Mouse (Mus musculus): ENCODE measurements around the gene Gm49342. TPM values are rescaled to one million over a fixed set of nuclear protein-coding genes. Genes with fewer than 3 reads are reported as not detected.
"Not testable (repeated sequence)": the region's sequence is repeated elsewhere in the genome, so short reads cannot be mapped to it uniquely, and the experiment has no call there.

Gm49342 gene
- polyA plus RNA-seq, 1 experiment from 2014 or later, result not detected

DNA sequence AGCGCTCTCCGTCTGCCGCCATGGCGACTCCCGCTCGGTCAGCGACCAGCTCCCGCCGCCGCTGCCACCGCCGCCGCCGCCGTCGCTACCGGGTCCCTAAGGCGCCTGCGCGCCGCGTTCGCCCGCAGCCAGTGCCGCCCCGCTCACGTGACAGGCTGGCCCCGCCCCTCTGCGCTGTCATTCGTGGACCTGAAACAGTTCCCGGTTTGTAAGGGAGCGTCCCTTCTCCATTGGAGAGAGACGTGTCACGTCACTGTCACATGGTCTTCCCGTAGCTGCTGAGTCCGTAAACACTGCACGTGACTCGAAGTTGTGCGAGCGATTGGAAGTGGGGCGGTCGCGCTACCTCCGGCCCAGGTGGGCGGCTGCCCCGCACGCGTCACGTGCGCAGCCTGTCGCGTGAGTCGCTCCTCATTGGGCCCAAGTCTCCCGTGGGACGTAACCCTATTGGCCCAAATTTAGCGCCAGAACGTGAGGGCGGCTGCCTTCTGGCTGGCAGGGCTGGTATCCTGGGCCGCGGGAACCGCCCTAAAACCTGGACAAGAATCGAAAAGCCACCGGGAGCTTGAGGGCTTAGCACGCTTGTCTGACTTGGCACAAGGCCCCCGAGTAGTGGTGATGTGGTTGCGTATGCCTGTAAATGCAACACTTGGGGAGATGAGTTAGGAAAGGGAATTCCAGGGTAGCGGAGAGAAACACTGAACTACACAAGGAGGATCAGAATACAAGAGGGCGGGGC lies 13.4 kb upstream of the Gm49342 start, which contains the start of the genes Pip4p1 and Pnp:
Gene Pip4p1, minus strand, starts transcription at position 103 of the 739 bp plus-strand sequence.
Gene Pnp, plus strand, starts transcription at position 329 of the 739 bp plus-strand sequence.
- Histone ChIP-seq H3K9me3 (ENCODE audit: control insufficient read depth, low read length) (no peaks in the 10 kb centered on the region), H3K4me2 (ENCODE audit: low read length) (peak within 1 kb of the TSS; percentile 88), H3K4me1 (ENCODE audit: control insufficient read depth, insufficient read depth, low read depth, low read length) (peaks cover 20% of the 10 kb centered on the region), H3K36me3 (ENCODE audit: control insufficient read depth, insufficient read depth, low read length) (peaks cover 22% of the 10 kb centered on the region), H3K9ac (ENCODE audit: low read depth, low read length) (peak within 1 kb of the TSS; percentile 98), H3K27me3 (replicated peaks; ENCODE audit: control insufficient read depth, insufficient read depth, low read length) (no peaks in the 10 kb centered on the region), H3K27ac (ENCODE audit: low read depth, low read length) (peak within 1 kb of the TSS; percentile 91), H3K4me3 (ENCODE audit: low read length) (peak within 1 kb of the TSS; percentile 90)
- under 1% methylated on average over 53 of the region's 68 CpGs for WGBS
- ATAC-seq, result peak; percentile 99

DNA sequence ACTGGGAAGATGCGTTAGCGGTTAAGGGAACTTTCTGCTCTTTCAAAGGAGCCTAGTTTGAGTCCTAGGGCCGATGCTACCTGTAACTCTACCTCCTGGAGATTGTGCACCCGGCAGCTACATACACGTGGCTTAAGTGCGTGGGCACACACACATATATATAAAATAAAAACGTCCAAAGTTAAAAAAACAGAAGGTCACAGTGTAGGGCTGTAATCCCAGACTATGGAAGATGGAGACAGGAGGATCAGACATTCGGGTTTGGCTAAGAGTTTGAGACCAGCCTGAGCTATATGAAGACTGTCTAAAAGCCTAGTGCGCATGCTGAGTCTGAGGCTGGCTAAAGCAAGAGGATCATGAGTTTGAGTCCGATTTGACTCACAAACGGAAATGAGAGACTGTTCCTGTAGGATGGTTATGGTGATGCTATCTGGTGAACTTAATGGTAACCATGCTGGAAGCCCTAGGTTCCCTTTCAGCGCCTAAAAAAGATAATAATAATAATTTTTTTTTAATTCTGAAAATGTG lies 12.8 kb upstream of the Gm49342 start:
- H3K4me2 ChIP-seq (ENCODE audit: low read length), result peak overlapping the region; percentile 78
- H3K36me3 ChIP-seq (ENCODE audit: control insufficient read depth, insufficient read depth, low read length), result peaks cover 19% of the 10 kb centered on the region
- no peaks in the 10 kb centered on the region for H3K27me3 ChIP-seq (replicated peaks; ENCODE audit: control insufficient read depth, insufficient read depth, low read length)
- WGBS, result 12% methylated on average over 12 of the region's 12 CpGs
- H3K4me3 ChIP-seq (ENCODE audit: low read length), result peak overlapping the region; percentile 90
- peak overlapping the region; percentile 88 for H3K27ac ChIP-seq (ENCODE audit: low read depth, low read length)
- H3K9me3 ChIP-seq (ENCODE audit: control insufficient read depth, low read length), result no peaks in the 10 kb centered on the region
- no peak for ATAC-seq
- peaks cover 17% of the 10 kb centered on the region for H3K4me1 ChIP-seq (ENCODE audit: control insufficient read depth, insufficient read depth, low read depth, low read length)
- peak overlapping the region; percentile 73 for H3K9ac ChIP-seq (ENCODE audit: low read depth, low read length)

DNA sequence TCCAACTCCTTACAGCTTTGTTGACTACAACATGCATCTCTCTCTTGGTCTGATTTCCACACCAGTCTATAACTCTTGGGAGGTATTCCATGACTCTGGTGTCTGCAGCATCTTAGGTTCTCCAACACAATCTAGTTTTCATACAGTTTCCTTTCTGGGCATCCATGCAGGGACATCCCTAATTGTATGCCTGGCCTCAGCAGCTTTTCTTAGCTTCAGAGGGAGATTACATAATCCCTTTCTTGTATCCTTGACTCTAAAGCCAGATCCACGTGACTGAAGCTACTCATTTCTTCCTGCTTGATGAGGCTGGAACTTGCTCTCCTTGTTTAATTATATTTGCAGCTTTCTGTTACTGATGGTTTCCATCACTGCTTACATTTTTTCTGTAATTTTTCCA lies 7.7 kb upstream of the Gm49342 start:
- H3K27ac ChIP-seq (ENCODE audit: low read depth, low read length), result no peak overlapping the region
- H3K9me3 ChIP-seq (ENCODE audit: control insufficient read depth, low read length), result no peaks in the 10 kb centered on the region
- H3K4me1 ChIP-seq (ENCODE audit: control insufficient read depth, insufficient read depth, low read depth, low read length), result peaks cover 2% of the 10 kb centered on the region
- H3K27me3 ChIP-seq (replicated peaks; ENCODE audit: control insufficient read depth, insufficient read depth, low read length), result no peaks in the 10 kb centered on the region
- no peaks in the 10 kb centered on the region for H3K36me3 ChIP-seq (ENCODE audit: control insufficient read depth, insufficient read depth, low read length)
- no peak overlapping the region for H3K9ac ChIP-seq (ENCODE audit: low read depth, low read length)
- 64% methylated on average over 1 of the region's 1 CpGs for WGBS
- no peak overlapping the region for H3K4me3 ChIP-seq (ENCODE audit: low read length)
- no peak for ATAC-seq
- H3K4me2 ChIP-seq (ENCODE audit: low read length), result no peak overlapping the region

DNA sequence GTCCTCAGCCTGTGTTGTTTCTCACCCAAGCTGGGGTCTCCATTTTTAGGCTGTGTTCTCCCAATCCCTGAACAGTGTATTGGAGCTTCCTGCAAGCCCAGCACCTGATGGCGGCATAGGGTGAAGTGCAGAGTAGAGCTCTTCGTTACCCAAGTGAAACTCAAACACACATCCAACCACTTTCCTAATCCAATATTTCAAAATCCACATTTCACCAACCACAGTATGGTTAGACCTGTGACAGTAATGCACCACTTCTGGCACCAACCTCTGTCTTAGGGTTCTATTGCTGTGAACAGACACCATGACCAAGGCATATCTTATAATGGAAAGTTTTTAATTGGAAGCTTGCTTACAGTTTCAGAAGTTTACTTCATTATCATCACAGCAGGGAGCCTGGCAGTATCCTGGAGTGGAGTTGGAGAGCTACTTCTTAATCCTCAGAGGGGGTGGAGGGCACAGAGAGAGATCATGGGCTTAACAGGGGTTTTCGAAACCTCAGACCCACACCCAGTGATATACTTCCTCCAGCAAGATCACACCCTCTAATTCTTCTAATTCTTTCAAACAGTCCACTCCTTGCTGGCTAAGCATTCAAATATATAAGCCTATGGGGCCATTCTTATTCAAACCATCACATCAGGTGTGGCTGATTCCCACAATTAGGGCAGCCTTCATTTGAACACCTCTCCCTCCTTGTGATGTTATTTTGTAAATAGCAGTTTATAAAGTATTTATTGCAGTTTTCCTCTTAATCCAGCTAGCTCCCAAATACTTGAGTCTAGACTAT lies 6.0 kb upstream of the Gm49342 start:
- Histone ChIP-seq H3K9ac (ENCODE audit: low read depth, low read length) (no peak overlapping the region), H3K36me3 (ENCODE audit: control insufficient read depth, insufficient read depth, low read length) (no peaks in the 10 kb centered on the region), H3K4me3 (ENCODE audit: low read length) (no peak overlapping the region), H3K4me1 (ENCODE audit: control insufficient read depth, insufficient read depth, low read depth, low read length) (no peaks in the 10 kb centered on the region), H3K27ac (ENCODE audit: low read depth, low read length) (no peak overlapping the region), H3K27me3 (replicated peaks; ENCODE audit: control insufficient read depth, insufficient read depth, low read length) (no peaks in the 10 kb centered on the region), H3K4me2 (ENCODE audit: low read length) (no peak overlapping the region), H3K9me3 (ENCODE audit: control insufficient read depth, low read length) (no peaks in the 10 kb centered on the region)
- ATAC-seq, result no peak
- 93% methylated on average over 3 of the region's 3 CpGs for WGBS

DNA sequence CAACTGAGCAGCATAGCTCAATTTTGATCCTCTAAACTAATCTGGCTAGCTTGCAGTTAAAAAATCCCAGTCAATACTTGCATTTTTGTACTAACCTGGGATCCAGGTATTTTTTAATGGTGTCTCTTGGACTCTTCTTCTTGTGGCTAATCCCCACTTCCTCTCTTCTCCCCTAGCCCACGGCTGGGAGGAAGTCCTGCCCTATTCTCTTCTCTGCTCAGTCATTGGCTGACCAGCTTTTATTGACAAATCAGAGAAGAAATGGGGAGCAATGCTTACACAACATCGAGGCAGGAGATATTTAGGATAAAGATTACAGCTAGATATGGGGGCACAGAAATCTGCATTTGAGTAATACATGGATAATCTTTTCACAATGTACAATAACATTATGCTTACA lies 5.4 kb upstream of the Gm49342 start:
- Histone ChIP-seq H3K27ac (ENCODE audit: low read depth, low read length) (no peak overlapping the region), H3K9me3 (ENCODE audit: control insufficient read depth, low read length) (no peaks in the 10 kb centered on the region), H3K4me2 (ENCODE audit: low read length) (no peak overlapping the region), H3K9ac (ENCODE audit: low read depth, low read length) (no peak overlapping the region), H3K27me3 (replicated peaks; ENCODE audit: control insufficient read depth, insufficient read depth, low read length) (no peaks in the 10 kb centered on the region), H3K4me1 (ENCODE audit: control insufficient read depth, insufficient read depth, low read depth, low read length) (no peaks in the 10 kb centered on the region), H3K36me3 (ENCODE audit: control insufficient read depth, insufficient read depth, low read length) (no peaks in the 10 kb centered on the region), H3K4me3 (ENCODE audit: low read length) (no peak overlapping the region)
- WGBS, result 52% methylated on average over 2 of the region's 2 CpGs
- no peak for ATAC-seq

DNA sequence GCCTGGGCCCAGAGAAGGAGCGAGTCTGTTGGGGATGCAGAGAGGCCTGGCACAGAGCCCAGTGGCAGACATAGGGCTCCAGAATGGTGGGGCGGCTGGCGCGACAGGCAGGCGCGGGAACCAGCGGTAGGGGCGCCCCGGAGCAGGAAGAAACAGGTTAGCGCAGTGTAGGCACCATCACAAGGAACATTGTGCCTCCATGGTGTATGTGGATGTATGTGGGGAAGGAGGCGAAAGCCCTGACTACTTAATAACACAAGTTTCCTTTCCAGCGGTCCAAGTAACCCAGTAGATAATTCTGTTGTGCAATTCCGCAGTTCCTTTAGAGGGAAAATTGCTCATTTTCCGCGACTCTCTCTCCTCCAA lies 334 bp downstream of the Gm49342 start:
- peak; percentile 97 for ATAC-seq
- peak overlapping the region; percentile 59 for H3K4me2 ChIP-seq (ENCODE audit: low read length)

DNA sequence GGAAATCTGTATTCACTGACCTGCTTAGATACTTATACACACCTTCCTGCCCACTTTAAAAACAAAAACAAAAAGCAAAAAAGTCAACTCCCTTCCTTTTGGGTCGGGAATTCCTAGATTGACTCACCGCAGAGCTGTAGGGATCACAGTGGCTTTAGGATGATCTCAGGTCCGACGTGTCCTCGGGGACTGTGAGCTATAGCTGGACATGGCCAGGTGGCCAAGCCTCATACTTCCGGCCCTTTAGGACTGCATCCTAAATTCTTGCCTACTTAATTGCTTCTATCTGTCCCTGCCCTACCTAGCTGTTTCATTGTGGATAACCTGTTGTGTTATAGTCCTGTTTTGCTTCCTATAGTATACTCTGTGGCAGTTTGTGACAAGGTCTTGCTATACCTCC lies 764 bp downstream of the Gm49342 start:
- H3K27me3 ChIP-seq (replicated peaks; ENCODE audit: control insufficient read depth, insufficient read depth, low read length), result not testable (repeated sequence)

More for the DNA sequence above, 334 bp downstream of the Gm49342 start:
- not testable (repeated sequence) for H3K9me3 ChIP-seq (ENCODE audit: control insufficient read depth, low read length); H3K36me3 ChIP-seq (ENCODE audit: control insufficient read depth, insufficient read depth, low read length); H3K4me1 ChIP-seq (ENCODE audit: control insufficient read depth, insufficient read depth, low read depth, low read length); H3K27me3 ChIP-seq (replicated peaks; ENCODE audit: control insufficient read depth, insufficient read depth, low read length)
- H3K9ac ChIP-seq (ENCODE audit: low read depth, low read length), result peak overlapping the region; percentile 61
- WGBS, result 0% methylated on average over 15 of the region's 15 CpGs
- peak overlapping the region; percentile 48 for H3K4me3 ChIP-seq (ENCODE audit: low read length)
- peak overlapping the region; percentile 79 for H3K27ac ChIP-seq (ENCODE audit: low read depth, low read length)

DNA sequence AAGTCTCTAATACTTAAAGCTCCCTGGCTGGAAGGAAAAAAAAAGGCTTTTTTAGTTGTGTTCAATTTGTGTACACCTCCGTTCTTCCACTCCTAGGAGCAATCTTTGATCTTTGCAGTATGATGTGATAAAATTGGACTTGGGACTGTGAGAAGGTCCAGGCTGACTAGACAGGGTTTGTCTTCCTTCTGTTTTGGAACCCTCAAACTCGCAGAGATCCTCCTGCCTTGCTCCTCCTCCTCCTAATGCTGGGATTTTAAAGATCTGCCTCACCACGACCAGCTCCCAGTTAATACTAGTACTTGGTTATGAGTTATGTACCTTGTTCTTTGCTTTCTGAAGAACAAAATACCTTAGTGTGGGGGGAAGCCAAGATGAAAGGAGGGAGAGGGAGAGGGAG lies 1.2 kb downstream of the Gm49342 start:
- H3K27me3 ChIP-seq (replicated peaks; ENCODE audit: control insufficient read depth, insufficient read depth, low read length); ATAC-seq; H3K4me1 ChIP-seq (ENCODE audit: control insufficient read depth, insufficient read depth, low read depth, low read length); H3K36me3 ChIP-seq (ENCODE audit: control insufficient read depth, insufficient read depth, low read length); H3K9me3 ChIP-seq (ENCODE audit: control insufficient read depth, low read length); H3K27ac ChIP-seq (ENCODE audit: low read depth, low read length): not testable (repeated sequence)
- peak overlapping the region; percentile 59 for H3K4me2 ChIP-seq (ENCODE audit: low read length)
- peak overlapping the region; percentile 48 for H3K4me3 ChIP-seq (ENCODE audit: low read length)
- WGBS, result 26% methylated on average over 3 of the region's 3 CpGs
- peak overlapping the region; percentile 61 for H3K9ac ChIP-seq (ENCODE audit: low read depth, low read length)

More for the DNA sequence above, 764 bp downstream of the Gm49342 start:
- not testable (repeated sequence) for H3K36me3 ChIP-seq (ENCODE audit: control insufficient read depth, insufficient read depth, low read length); H3K9me3 ChIP-seq (ENCODE audit: control insufficient read depth, low read length); H3K4me1 ChIP-seq (ENCODE audit: control insufficient read depth, insufficient read depth, low read depth, low read length); ATAC-seq
- peak overlapping the region; percentile 79 for H3K27ac ChIP-seq (ENCODE audit: low read depth, low read length)
- peak overlapping the region; percentile 48 for H3K4me3 ChIP-seq (ENCODE audit: low read length)
- peak overlapping the region; percentile 59 for H3K4me2 ChIP-seq (ENCODE audit: low read length)
- WGBS, result 13% methylated on average over 6 of the region's 6 CpGs
- peak overlapping the region; percentile 61 for H3K9ac ChIP-seq (ENCODE audit: low read depth, low read length)

DNA sequence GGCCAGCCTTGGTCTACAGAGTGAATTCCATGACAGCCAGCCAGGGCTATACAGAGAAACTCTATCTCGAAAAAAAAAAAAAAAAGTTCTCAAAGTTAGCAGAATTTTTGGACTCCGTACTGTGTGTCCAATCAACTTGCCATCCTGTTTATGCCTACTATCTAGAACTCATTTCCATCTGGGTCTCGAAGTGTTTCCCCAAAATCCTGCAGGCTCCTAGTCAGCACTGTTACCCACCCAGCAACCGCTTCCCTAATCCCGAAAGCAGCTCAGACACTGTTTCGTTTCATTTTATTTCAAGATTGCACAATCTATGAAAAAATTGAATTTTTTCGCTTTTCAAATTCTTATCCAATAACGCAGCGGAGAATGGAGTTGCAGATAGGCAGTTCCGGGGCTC lies 11.2 kb downstream of the Gm49342 start:
- no peak overlapping the region for H3K27ac ChIP-seq (ENCODE audit: low read depth, low read length)
- ATAC-seq, result no peak
- no peaks in the 10 kb centered on the region for H3K4me1 ChIP-seq (ENCODE audit: control insufficient read depth, insufficient read depth, low read depth, low read length)
- H3K9me3 ChIP-seq (ENCODE audit: control insufficient read depth, low read length), result no peaks in the 10 kb centered on the region
- WGBS, result 90% methylated on average over 10 of the region's 10 CpGs
- H3K4me3 ChIP-seq (ENCODE audit: low read length), result no peak overlapping the region
- H3K9ac ChIP-seq (ENCODE audit: low read depth, low read length), result no peak overlapping the region
- H3K27me3 ChIP-seq (replicated peaks; ENCODE audit: control insufficient read depth, insufficient read depth, low read length), result no peaks in the 10 kb centered on the region
- H3K4me2 ChIP-seq (ENCODE audit: low read length), result no peak overlapping the region
- 0 out of 2 replicates have a peak, but pooled peaks cover 3% of the 10 kb centered on the region for H3K36me3 ChIP-seq (ENCODE audit: control insufficient read depth, insufficient read depth, low read length)
